Mouse (Mus musculus): Measurements from ENCODE around the gene Txndc2.

GRCm38 (mm10) chr17:65607574-65608311 lies 34.2 kb downstream of the Txndc2 start:
- TF ChIP-seq POLR2A (IDR thresholded peaks at IDR 0.05; ENCODE audit: insufficient read depth, low read length) (no peak), CTCF (IDR thresholded peaks at IDR 0.05; ENCODE audit: low read depth, low read length) (no peak)

Data from ES-Bruce4 (cell line).